Mouse (Mus musculus): ENCODE data around the gene Sh3tc1. TPM values are rescaled to one million over a fixed set of nuclear protein-coding genes. Genes with fewer than 3 reads are reported as not detected.
A peak's percentile ranks its signal among the peaks of the same experiment; 100 is the strongest.

Sh3tc1 gene
- total RNA-seq, 2 experiments from 2014 or later = 2.2 to 2.3 TPM

GRCm38 (mm10) chr5:35689374-35689773 is 50.4 kb downstream of the Sh3tc1 start:
- no peak for DNase-seq

GRCm38 (mm10) chr5:35688851-35689250 is 50.9 kb downstream of the Sh3tc1 start:
- DNase-seq = no peak
- intact Hi-C loops (cut with DNase I) = no loop called here

More at GRCm38 (mm10) chr5:35689374-35689773, 50.4 kb downstream of the Sh3tc1 start:
- intact Hi-C loops (cut with DNase I) = no loop called here

- intact Hi-C loops (cut with DNase I) = no loop called here
- peak; percentile 60 for DNase-seq
Measured at GRCm38 (mm10) chr5:35687098-35687497, 52.7 kb downstream of the Sh3tc1 start.

GRCm38 (mm10) chr5:35686336-35686735 is 53.5 kb downstream of the Sh3tc1 start:
- no peak for DNase-seq
- intact Hi-C loops (cut with DNase I) = no loop called here

GRCm38 (mm10) chr5:35685079-35685478 is 54.7 kb downstream of the Sh3tc1 start:
- intact Hi-C loops (cut with DNase I) = no loop called here
- no peak for DNase-seq

- intact Hi-C loops (cut with DNase I) = loop anchor here (5.0 kb wide), 1 partner anchor 84 kb away; no protein-coding TSS in a partner anchor
- DNase-seq = peak; percentile 51
Measured at GRCm38 (mm10) chr5:35680958-35681357, 58.8 kb downstream of the Sh3tc1 start.

GRCm38 (mm10) chr5:35679256-35680155 is 60.3 kb downstream of the Sh3tc1 start, which contains the start of gene Htra3:
Gene Htra3, minus strand, starts transcription at chr5:35679782.
- intact Hi-C loops (cut with DNase I) = loop anchor here (5.0 kb wide), 1 partner anchor 82 kb away; no protein-coding TSS in a partner anchor
- no peak for DNase-seq

- DNase-seq = no peak
- intact Hi-C loops (cut with DNase I) = no loop called here
Measured at GRCm38 (mm10) chr5:35676964-35677363, 62.8 kb downstream of the Sh3tc1 start.

- intact Hi-C loops (cut with DNase I) = no loop called here
- no peak for DNase-seq
Measured at GRCm38 (mm10) chr5:35674081-35674555, 65.7 kb downstream of the Sh3tc1 start.

- intact Hi-C loops (cut with DNase I) = no loop called here
Measured at GRCm38 (mm10) chr5:35673086-35673485, 66.7 kb downstream of the Sh3tc1 start.

GRCm38 (mm10) chr5:35672581-35672980 is 67.2 kb downstream of the Sh3tc1 start:
- intact Hi-C loops (cut with DNase I) = no loop called here
- DNase-seq = no peak

More at GRCm38 (mm10) chr5:35673086-35673485, 66.7 kb downstream of the Sh3tc1 start:
- DNase-seq = peak; percentile 67

GRCm38 (mm10) chr5:35671474-35671891 is 68.3 kb downstream of the Sh3tc1 start:
- intact Hi-C loops (cut with DNase I) = no loop called here
- peak; percentile 80 for DNase-seq

GRCm38 (mm10) chr5:35670412-35670801 is 69.4 kb downstream of the Sh3tc1 start:
- intact Hi-C loops (cut with DNase I) = no loop called here
- DNase-seq = peak; percentile 40

- intact Hi-C loops (cut with DNase I) = no loop called here
- DNase-seq = no peak
Measured at GRCm38 (mm10) chr5:35669747-35670411, 69.9 kb downstream of the Sh3tc1 start.

GRCm38 (mm10) chr5:35666152-35666551 is 73.6 kb downstream of the Sh3tc1 start:
- no peak for DNase-seq
- intact Hi-C loops (cut with DNase I) = no loop called here

- intact Hi-C loops (cut with DNase I) = no loop called here
Measured at GRCm38 (mm10) chr5:35662021-35662545, 77.7 kb downstream of the Sh3tc1 start.

GRCm38 (mm10) chr5:35661210-35661609 is 78.6 kb downstream of the Sh3tc1 start:
- no peak for DNase-seq
- intact Hi-C loops (cut with DNase I) = no loop called here

More at GRCm38 (mm10) chr5:35662021-35662545, 77.7 kb downstream of the Sh3tc1 start:
- DNase-seq = peak; percentile 39

GRCm38 (mm10) chr5:35659503-35659902 is 80.3 kb downstream of the Sh3tc1 start:
- intact Hi-C loops (cut with DNase I) = no loop called here
- no peak for DNase-seq

- intact Hi-C loops (cut with DNase I) = no loop called here
- no peak for DNase-seq
Measured at GRCm38 (mm10) chr5:35655753-35656485, 83.9 kb downstream of the Sh3tc1 start.

GRCm38 (mm10) chr5:35653743-35654395 is 85.9 kb downstream of the Sh3tc1 start:
- DNase-seq = no peak
- intact Hi-C loops (cut with DNase I) = no loop called here

Data from left cerebral cortex, postnatal 4 days (tissue).